Mouse (Mus musculus): ENCODE measurements at regions not wholly inside any gene's neighbourhood (a gene's known extent, or its start where the extent isn't known, plus 50 kb on each side); places are given as distances from the start of the nearest gene placed in this dataset.

DNA sequence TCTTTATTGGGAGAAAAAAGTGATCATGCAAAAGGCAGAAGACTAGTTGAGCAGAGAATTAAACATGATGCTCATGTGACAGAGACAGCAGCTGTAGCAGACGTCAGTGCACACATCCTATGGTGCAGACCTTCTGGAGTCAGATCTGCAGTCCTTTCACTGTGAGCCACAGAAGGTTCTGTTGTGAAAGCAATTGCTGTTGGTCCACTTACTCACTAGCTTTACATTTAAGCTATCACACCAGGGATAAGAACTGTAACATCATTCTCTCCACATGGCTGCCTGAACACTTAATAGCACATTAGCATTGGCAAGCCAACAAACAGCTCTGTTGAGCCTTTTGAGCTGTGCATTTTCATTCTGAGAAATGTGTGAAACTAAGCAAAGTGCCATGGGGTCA is 1509.7 kb upstream of the Flrt2 start:
- Histone ChIP-seq H3K4me3 (no peak overlapping the region), H3K36me3 (no peaks in the 10 kb centered on the region), H3K27ac (replicated peaks) (no peak overlapping the region), H3K4me2 (no peak overlapping the region), H3K9me3 (no peaks in the 10 kb centered on the region), H3K9ac (no peak overlapping the region), H3K27me3 (replicated peaks) (no peaks in the 10 kb centered on the region), H3K4me1 (peaks cover 9% of the 10 kb centered on the region)
- ATAC-seq (ENCODE audit: extremely low read depth, insufficient number of reproducible peaks, low FRiP score, low TSS enrichment), result no peak
- 41% methylated on average over 1 of the region's 1 CpGs for WGBS

DNA sequence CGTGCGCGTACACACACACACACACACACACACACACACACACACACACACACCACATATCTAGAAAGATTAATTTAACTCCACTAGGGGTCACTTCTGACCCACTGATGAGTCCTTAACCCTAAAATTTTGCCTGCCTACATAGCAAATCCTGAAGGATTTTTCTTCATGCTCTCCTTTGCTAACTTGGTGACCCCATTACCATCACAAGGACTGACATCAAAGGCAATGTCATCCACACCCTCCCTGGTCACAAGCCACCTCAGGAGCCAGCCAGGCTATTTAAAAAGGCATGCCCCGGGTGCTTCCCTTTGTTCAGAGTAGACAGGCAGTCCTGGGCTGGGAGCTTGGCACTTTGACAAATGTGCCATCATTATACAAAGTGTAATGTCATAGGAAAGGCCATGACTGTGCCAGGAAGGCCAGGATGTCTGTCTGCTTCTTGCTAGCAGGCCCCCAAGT is 1501.4 kb upstream of the Flrt2 start:
- no peak overlapping the region for H3K9ac ChIP-seq
- 63% methylated on average over 4 of the region's 4 CpGs for WGBS
- H3K4me3 ChIP-seq, result no peak overlapping the region
- H3K4me2 ChIP-seq, result no peak overlapping the region
- H3K27me3 ChIP-seq (replicated peaks), result no peaks in the 10 kb centered on the region
- peaks cover 4% of the 10 kb centered on the region; the same call in 1 of the 2 replicates for H3K9me3 ChIP-seq
- peak; percentile 19; the same call in 1 of the 2 replicates for ATAC-seq (ENCODE audit: extremely low read depth, insufficient number of reproducible peaks, low FRiP score, low TSS enrichment)
- H3K36me3 ChIP-seq, result no peaks in the 10 kb centered on the region
- peaks cover 7% of the 10 kb centered on the region; the same call in 1 of the 2 replicates for H3K4me1 ChIP-seq
- H3K27ac ChIP-seq (replicated peaks), result 0 out of 2 replicates have a peak overlapping the region, but pooled peaks have one; percentile 40

DNA sequence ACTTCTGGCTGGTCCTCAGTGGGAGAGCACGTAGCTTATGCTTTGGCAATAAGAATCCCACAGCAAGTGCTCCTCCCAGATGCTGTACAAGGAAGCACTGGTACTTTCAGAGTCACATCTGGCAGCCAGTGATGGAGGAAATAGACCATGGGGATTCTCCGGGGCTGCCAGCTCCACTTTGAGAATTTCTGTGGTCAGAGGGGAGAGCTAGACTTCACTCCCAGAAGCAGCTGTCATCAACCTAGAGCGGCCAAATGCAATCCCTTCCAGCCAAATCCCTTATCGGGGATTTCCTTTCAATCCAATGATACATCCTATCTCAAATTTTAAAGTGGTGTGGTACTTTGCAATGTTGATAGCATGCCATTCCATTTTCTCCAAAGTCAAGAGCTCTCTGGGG is 1474.1 kb upstream of the Flrt2 start:
- Histone ChIP-seq H3K27me3 (replicated peaks) (no peaks in the 10 kb centered on the region), H3K9me3 (no peaks in the 10 kb centered on the region), H3K4me2 (peak overlapping the region; percentile 4; the same call in 1 of the 2 replicates), H3K4me1 (peaks cover 13% of the 10 kb centered on the region), H3K9ac (no peak overlapping the region), H3K36me3 (no peaks in the 10 kb centered on the region), H3K27ac (replicated peaks) (peak overlapping the region; percentile 77), H3K4me3 (no peak overlapping the region)
- no peak for ATAC-seq (ENCODE audit: extremely low read depth, insufficient number of reproducible peaks, low FRiP score, low TSS enrichment)
- WGBS, result 40% methylated on average over 4 of the region's 4 CpGs

DNA sequence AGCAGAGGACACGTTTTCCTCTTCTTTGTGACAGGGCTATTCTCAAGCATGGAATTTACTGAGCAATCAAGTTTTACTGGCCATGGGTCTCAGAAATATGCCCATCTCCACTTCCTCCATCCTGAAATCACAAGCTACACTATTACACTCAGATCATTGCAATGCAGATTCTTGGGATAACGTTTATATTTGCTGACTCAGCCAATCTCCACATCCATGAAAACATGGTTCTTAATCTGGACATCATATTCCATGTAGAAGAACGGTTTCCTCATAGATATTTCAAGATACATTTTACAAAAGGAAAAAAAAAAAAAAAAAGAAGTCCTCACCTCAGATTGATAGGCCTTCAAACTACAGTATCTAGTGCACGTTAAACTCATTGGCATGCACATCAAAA is 1462.1 kb upstream of the Flrt2 start:
- Histone ChIP-seq H3K9me3 (no peaks in the 10 kb centered on the region), H3K4me2 (no peak overlapping the region), H3K4me1 (no peaks in the 10 kb centered on the region), H3K36me3 (no peaks in the 10 kb centered on the region), H3K27me3 (replicated peaks) (no peaks in the 10 kb centered on the region), H3K9ac (no peak overlapping the region), H3K27ac (replicated peaks) (no peak overlapping the region), H3K4me3 (no peak overlapping the region)
- WGBS, result 85% methylated on average over 4 of the region's 4 CpGs
- no peak for ATAC-seq (ENCODE audit: extremely low read depth, insufficient number of reproducible peaks, low FRiP score, low TSS enrichment)

DNA sequence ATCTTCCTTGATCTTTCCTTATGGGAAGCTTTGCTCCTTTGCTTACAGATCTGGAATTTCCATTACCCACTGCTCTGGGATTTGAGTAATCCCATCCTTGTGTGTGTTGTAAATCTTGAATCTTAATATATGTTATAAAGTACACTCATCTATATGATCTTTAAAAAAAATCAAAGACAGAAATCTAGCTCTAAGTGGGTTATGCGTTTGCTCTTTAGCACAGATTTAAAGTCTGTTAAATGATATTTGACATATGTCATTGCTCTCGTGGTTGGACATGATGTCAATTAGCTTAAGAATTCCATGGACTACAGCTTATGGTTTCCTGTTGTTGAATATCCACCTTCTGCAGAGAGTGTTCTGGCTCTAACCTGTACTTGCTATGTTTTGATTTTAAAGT is 1446.7 kb upstream of the Flrt2 start:
- no peak for ATAC-seq (ENCODE audit: extremely low read depth, insufficient number of reproducible peaks, low FRiP score, low TSS enrichment)
- Histone ChIP-seq H3K4me1 (no peaks in the 10 kb centered on the region), H3K27me3 (replicated peaks) (no peaks in the 10 kb centered on the region), H3K27ac (replicated peaks) (no peak overlapping the region), H3K36me3 (no peaks in the 10 kb centered on the region), H3K4me3 (no peak overlapping the region), H3K9me3 (no peaks in the 10 kb centered on the region), H3K9ac (no peak overlapping the region), H3K4me2 (no peak overlapping the region)
- 76% methylated on average over 2 of the region's 2 CpGs for WGBS

DNA sequence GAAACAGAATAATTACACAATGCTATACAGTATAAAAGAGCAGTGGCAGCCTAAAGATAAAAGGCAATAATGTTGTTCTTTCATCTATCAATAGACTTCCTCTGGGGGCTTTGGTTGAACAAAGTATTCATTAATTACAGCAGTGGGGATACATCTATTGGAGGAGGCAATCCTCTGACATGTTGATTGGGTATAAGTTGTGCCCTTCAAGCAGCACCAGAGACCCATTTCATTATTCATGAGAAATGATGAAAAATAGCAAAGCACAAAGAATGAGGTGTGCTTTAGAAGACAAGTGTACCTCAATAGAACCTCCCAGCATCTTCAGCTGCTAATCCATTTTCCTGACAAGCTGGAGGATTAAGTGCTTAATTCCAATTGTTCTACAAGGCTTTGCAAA is 1444.7 kb upstream of the Flrt2 start:
- H3K36me3 ChIP-seq, result no peaks in the 10 kb centered on the region

DNA sequence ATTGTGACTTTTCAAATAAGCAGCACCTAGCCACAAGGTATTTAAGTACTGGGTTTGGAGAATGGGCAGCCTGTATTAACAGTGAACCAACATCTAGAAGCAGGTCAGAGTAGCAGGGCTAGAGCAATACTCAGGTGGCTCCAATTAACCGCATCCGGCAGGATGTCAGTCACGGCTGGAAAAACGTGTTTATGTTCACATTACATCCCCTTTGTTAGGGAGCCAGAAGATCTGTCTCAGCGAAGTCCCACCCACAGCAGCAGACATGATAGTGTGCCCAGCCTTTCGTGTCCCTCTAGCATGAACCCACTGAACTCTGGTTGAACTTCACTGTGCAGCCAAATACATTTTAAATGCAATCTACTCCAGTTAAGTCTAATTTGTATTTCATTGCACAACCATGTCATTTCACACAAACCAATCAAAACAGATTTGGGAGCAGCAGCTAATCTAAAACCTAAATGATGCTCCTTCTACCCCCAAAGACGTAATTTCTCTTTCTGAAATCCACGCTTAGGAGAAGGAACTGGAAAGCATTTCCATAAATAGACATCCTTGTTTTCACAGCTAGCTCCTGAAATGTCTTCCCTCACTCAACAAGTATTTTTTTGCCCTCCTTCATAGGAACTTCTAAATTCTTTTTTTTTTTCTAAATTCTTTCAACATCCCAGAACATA is 1438.9 kb upstream of the Flrt2 start:
- H3K36me3 ChIP-seq, result no peaks in the 10 kb centered on the region
- no peaks in the 10 kb centered on the region for H3K27me3 ChIP-seq (replicated peaks)
- H3K9ac ChIP-seq, result no peak overlapping the region
- peaks cover 7% of the 10 kb centered on the region; the same call in 1 of the 2 replicates for H3K4me1 ChIP-seq
- H3K27ac ChIP-seq (replicated peaks), result peak overlapping the region; percentile 62
- H3K9me3 ChIP-seq, result no peaks in the 10 kb centered on the region
- WGBS, result 35% methylated on average over 8 of the region's 8 CpGs
- H3K4me3 ChIP-seq, result no peak overlapping the region
- ATAC-seq (ENCODE audit: extremely low read depth, insufficient number of reproducible peaks, low FRiP score, low TSS enrichment), result no peak
- H3K4me2 ChIP-seq, result peak overlapping the region; percentile 1

More for the DNA sequence above, 1444.7 kb upstream of the Flrt2 start:
- Histone ChIP-seq H3K4me2 (no peak overlapping the region), H3K9me3 (no peaks in the 10 kb centered on the region), H3K4me3 (no peak overlapping the region), H3K27ac (replicated peaks) (no peak overlapping the region), H3K4me1 (no peaks in the 10 kb centered on the region), H3K27me3 (replicated peaks) (no peaks in the 10 kb centered on the region), H3K9ac (no peak overlapping the region)
- ATAC-seq (ENCODE audit: extremely low read depth, insufficient number of reproducible peaks, low FRiP score, low TSS enrichment), result no peak

DNA sequence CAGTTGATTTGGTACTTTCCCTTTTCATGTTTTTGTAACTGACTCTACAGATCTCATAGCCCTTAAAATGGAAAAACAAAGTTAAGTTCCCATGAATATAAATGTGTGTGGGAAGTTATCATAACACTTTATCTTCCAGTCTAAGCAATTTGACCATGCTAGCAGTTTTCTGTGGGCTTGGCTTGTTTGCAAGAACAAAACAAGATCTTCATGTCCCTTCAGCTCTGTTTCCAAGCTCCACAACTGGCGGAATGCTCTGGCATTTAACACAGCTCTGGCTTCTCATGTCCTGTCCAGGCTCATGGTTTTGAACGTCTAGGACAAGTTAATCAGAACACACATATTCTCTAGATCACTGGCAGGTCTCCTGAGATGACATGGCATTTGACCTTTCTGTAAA is 1411.1 kb upstream of the Flrt2 start:
- H3K4me1 ChIP-seq, result peaks cover 2% of the 10 kb centered on the region; the same call in 1 of the 2 replicates
- no peaks in the 10 kb centered on the region for H3K9me3 ChIP-seq
- ATAC-seq (ENCODE audit: extremely low read depth, insufficient number of reproducible peaks, low FRiP score, low TSS enrichment), result no peak
- no peak overlapping the region for H3K4me3 ChIP-seq
- H3K36me3 ChIP-seq, result no peaks in the 10 kb centered on the region
- H3K27me3 ChIP-seq (replicated peaks), result no peaks in the 10 kb centered on the region
- no peak overlapping the region for H3K27ac ChIP-seq (replicated peaks)
- WGBS, result 41% methylated on average over 2 of the region's 2 CpGs
- no peak overlapping the region for H3K9ac ChIP-seq
- no peak overlapping the region for H3K4me2 ChIP-seq

DNA sequence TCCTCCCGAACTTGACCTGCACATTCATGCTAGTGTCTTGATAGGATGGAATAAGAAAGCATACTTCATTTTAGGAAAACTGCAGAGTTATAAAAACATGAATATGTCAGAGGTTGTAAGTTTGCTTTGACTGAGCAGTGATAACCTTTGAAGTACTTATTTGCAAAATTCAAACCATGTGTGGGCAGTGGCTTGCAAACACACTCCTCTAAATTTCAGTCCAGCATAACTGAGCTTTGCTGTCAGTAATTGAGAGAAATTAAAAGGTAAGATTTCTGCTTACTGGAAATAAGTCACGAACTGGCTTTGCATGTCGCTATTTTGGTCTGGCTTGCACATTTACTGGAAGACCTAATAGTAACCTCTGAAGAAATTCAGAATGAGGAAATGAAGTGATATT is 1409.1 kb upstream of the Flrt2 start:
- Histone ChIP-seq H3K36me3 (no peaks in the 10 kb centered on the region), H3K4me3 (no peak overlapping the region), H3K27me3 (replicated peaks) (no peaks in the 10 kb centered on the region), H3K9me3 (no peaks in the 10 kb centered on the region), H3K4me1 (peaks cover 2% of the 10 kb centered on the region; the same call in 1 of the 2 replicates), H3K27ac (replicated peaks) (no peak overlapping the region), H3K4me2 (no peak overlapping the region), H3K9ac (no peak overlapping the region)
- 74% methylated on average over 3 of the region's 3 CpGs for WGBS
- no peak for ATAC-seq (ENCODE audit: extremely low read depth, insufficient number of reproducible peaks, low FRiP score, low TSS enrichment)

DNA sequence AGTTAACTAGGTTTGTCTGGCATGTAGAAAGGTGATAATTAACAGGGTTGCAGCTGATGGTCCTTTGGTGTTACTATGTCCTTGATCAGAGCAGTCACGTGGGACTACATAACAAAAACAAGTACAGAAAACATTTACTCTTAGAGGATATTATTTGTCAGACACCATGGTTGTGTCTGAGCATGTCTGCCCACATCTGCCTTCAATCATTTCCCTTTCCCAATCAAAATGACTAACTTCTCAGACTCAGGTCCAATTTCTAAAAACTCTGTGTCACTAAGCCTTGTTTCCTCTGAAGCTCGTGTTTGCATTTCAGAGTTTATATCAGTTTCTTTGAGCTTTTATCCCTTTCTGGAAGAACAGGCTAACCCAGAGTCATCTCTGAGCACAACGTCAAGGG is 1408.5 kb upstream of the Flrt2 start:
- no peak overlapping the region for H3K9ac ChIP-seq
- no peaks in the 10 kb centered on the region for H3K36me3 ChIP-seq
- no peaks in the 10 kb centered on the region for H3K27me3 ChIP-seq (replicated peaks)
- peaks cover 2% of the 10 kb centered on the region; the same call in 1 of the 2 replicates for H3K4me1 ChIP-seq
- H3K4me3 ChIP-seq, result no peak overlapping the region
- no peaks in the 10 kb centered on the region for H3K9me3 ChIP-seq
- no peak overlapping the region for H3K4me2 ChIP-seq
- WGBS, result 64% methylated on average over 3 of the region's 3 CpGs
- no peak overlapping the region for H3K27ac ChIP-seq (replicated peaks)
- no peak for ATAC-seq (ENCODE audit: extremely low read depth, insufficient number of reproducible peaks, low FRiP score, low TSS enrichment)

DNA sequence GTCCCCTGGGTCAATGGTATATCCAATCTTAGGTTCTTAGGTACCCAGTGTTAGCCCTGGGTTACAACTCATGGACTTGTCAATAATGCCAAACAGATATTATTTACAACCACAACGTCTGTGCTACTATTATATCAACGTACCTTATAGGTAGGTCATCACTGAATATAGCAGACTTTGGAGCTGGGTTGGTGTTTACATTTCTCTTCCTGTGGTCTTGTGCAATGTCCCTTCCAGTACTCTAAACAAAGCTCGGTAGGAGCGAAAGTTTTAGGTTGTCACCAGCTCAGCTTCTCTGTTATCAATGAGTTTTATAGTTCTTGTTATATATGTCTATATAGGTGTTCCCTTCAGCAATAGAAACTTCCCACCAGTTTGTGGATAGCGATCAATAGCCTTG is 1394.2 kb upstream of the Flrt2 start:
- no peaks in the 10 kb centered on the region for H3K4me1 ChIP-seq
- ATAC-seq (ENCODE audit: extremely low read depth, insufficient number of reproducible peaks, low FRiP score, low TSS enrichment), result no peak
- H3K4me2 ChIP-seq, result no peak overlapping the region
- H3K27me3 ChIP-seq (replicated peaks), result no peaks in the 10 kb centered on the region
- no peak overlapping the region for H3K4me3 ChIP-seq
- WGBS, result 84% methylated on average over 5 of the region's 5 CpGs
- H3K9me3 ChIP-seq, result no peaks in the 10 kb centered on the region
- no peaks in the 10 kb centered on the region for H3K36me3 ChIP-seq
- no peak overlapping the region for H3K27ac ChIP-seq (replicated peaks)
- no peak overlapping the region for H3K9ac ChIP-seq

DNA sequence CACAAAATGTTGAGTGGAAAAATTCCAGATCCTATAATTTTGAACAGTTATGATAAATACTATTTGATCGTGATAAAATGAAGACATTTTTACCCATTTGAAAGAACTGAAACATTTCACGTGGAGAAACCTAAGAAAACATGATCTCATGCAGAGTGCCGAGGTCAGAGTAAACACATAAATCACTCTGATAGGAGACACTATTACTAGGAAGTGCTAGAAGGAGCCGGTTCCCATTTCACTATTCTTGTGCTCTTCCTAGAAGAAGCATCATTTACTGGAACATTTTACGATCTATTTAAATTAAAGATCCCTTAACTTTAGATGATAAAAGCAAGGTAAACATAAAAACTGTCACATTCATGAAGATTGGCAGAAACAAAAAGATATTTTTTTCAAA is 1359.7 kb upstream of the Flrt2 start:
- Histone ChIP-seq H3K27me3 (replicated peaks) (no peaks in the 10 kb centered on the region), H3K4me1 (peaks cover 12% of the 10 kb centered on the region), H3K27ac (replicated peaks) (no peak overlapping the region), H3K9ac (no peak overlapping the region), H3K4me2 (no peak overlapping the region), H3K36me3 (no peaks in the 10 kb centered on the region), H3K4me3 (no peak overlapping the region), H3K9me3 (no peaks in the 10 kb centered on the region)
- 63% methylated on average over 5 of the region's 5 CpGs for WGBS
- ATAC-seq (ENCODE audit: extremely low read depth, insufficient number of reproducible peaks, low FRiP score, low TSS enrichment), result no peak

Data from heart, embryonic 13.5 days (tissue).